ENCODE assay signal across 26 mouse cellular contexts in the genomic region with DNA sequence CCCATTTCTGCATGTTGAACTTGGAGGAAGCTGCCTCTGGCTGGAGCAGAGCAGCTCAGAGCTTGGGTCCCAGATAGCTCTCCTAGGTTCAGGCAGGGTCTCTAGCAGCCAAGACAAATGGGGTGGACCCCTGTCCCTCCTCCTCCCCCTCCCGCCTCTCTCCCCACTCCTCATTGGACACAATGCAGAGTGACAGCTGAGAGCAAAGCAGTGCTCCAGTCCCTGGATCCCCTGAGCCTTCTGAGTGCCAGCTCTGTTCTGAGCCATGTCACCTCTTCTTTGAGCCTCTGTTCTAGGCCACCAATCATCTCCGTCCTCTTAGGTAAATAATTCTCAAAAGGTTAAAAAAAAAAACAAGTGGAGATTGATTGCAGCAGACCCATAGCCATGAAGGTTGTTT.
DNase-seq lines count a peak whose midpoint lies in the region; ATAC-seq lines count a peak whose summit lies in the region.
"Had no signal": no experiment of that assay in that cellular context is flagged by ENCODE, and none has a peak within 500 bp of the region (broad histone marks: within the 10 kb centered on the region; RNA-seq: fewer than 3 reads in every experiment).

No protein-coding gene starts in this region.

- H3K4me3 ChIP-seq in kidney, embryonic 15.5 days (replicated peaks) = no peak overlapping the region
- no peak overlapping the region for H3K4me3 ChIP-seq in midbrain, embryonic 11.5 days (ENCODE audit: low read depth, low read length)
- H3K4me3 ChIP-seq in midbrain, embryonic 13.5 days (replicated peaks) = no peak overlapping the region
- H3K4me3 ChIP-seq: embryonic facial prominence, embryonic 13.5 days; embryonic facial prominence, embryonic 15.5 days; erythroblast, embryonic 14.5 days; forebrain, embryonic 13.5 days; forebrain, embryonic 15.5 days had no signal

- no peaks in the 10 kb centered on the region for H3K9me3 ChIP-seq in kidney, embryonic 15.5 days (replicated peaks)
- H3K9me3 ChIP-seq in midbrain, embryonic 11.5 days (ENCODE audit: control insufficient read depth, low read length) = no peaks in the 10 kb centered on the region
- no peaks in the 10 kb centered on the region for H3K9me3 ChIP-seq in midbrain, embryonic 13.5 days
- H3K9me3 ChIP-seq: embryonic facial prominence, embryonic 13.5 days; embryonic facial prominence, embryonic 15.5 days; forebrain, embryonic 13.5 days; forebrain, embryonic 15.5 days; G1E had no signal

- H3K36me3 ChIP-seq in kidney, embryonic 15.5 days = no peaks in the 10 kb centered on the region
- no peaks in the 10 kb centered on the region for H3K36me3 ChIP-seq in midbrain, embryonic 11.5 days (ENCODE audit: control insufficient read depth, insufficient read depth, low read length)
- H3K36me3 ChIP-seq in midbrain, embryonic 13.5 days = no peaks in the 10 kb centered on the region
- H3K36me3 ChIP-seq: embryonic facial prominence, embryonic 13.5 days; embryonic facial prominence, embryonic 15.5 days; forebrain, embryonic 15.5 days; G1E had no signal

- no peak overlapping the region for H3K9ac ChIP-seq in kidney, embryonic 15.5 days
- no peak overlapping the region for H3K9ac ChIP-seq in midbrain, embryonic 11.5 days (ENCODE audit: low read length)
- no peak overlapping the region for H3K9ac ChIP-seq in midbrain, embryonic 13.5 days (replicated peaks)
- H3K9ac ChIP-seq: embryonic facial prominence, embryonic 13.5 days; embryonic facial prominence, embryonic 15.5 days; forebrain, embryonic 13.5 days; forebrain, embryonic 15.5 days; forebrain, postnatal 0 days had no signal

- peak; percentile 32 to 53 for DNase-seq in cerebellum, postnatal 10 days
- DNase-seq in cerebellum, postnatal 4 days (ENCODE audit: low spot score in 2 of 2) = no peak
- no peak for DNase-seq in kidney, postnatal 36 days
- peak; percentile 11 for DNase-seq in kidney, postnatal 10 days
- no peak for DNase-seq in kidney, postnatal 14 days
- no peak for DNase-seq in midbrain, embryonic 11.5 days (ENCODE audit: low spot score, missing footprints)
- DNase-seq: adrenal gland, adult 8-10 months; adrenal gland, postnatal 14 days; adrenal gland, postnatal 36 days; B cell, adult 2 months; cerebellum, adult 11-12 months; cerebellum, adult 2 months; cerebellum, adult 9-10 months; cerebellum, postnatal 36 days; forebrain, postnatal 0 days had no signal

- H3K27me3 ChIP-seq in kidney, embryonic 15.5 days = no peaks in the 10 kb centered on the region
- H3K27me3 ChIP-seq in midbrain, embryonic 11.5 days (ENCODE audit: control insufficient read depth, insufficient read depth, low read length) = no peaks in the 10 kb centered on the region
- H3K27me3 ChIP-seq in midbrain, embryonic 13.5 days = no peaks in the 10 kb centered on the region
- H3K27me3 ChIP-seq: embryonic facial prominence, embryonic 13.5 days; embryonic facial prominence, embryonic 15.5 days; forebrain, embryonic 13.5 days; forebrain, embryonic 15.5 days; Patski had no signal

- ATAC-seq in kidney, embryonic 15.5 days (replicated peaks; ENCODE audit: low FRiP score) = peak; percentile 61; the same call in 1 of the 2 replicates
- 0 out of 2 replicates have a peak, but pooled peaks have one; percentile 35 for ATAC-seq in midbrain, embryonic 11.5 days (ENCODE audit: low FRiP score)
- ATAC-seq in midbrain, embryonic 13.5 days = no peak
- ATAC-seq: activated CD4-positive, CD25-positive, alpha-beta regulatory T cell, adult 4 months; CD4-positive, CD25-positive, alpha-beta regulatory T cell, adult 4 months; forebrain, embryonic 13.5 days; forebrain, embryonic 15.5 days; forebrain, postnatal 0 days; Patski had no signal

- peak overlapping the region; percentile 75 for H3K27ac ChIP-seq in kidney, embryonic 15.5 days
- no peak overlapping the region for H3K27ac ChIP-seq in midbrain, embryonic 11.5 days (ENCODE audit: low read depth, low read length)
- no peak overlapping the region for H3K27ac ChIP-seq in midbrain, embryonic 13.5 days
- H3K27ac ChIP-seq: embryonic facial prominence, embryonic 13.5 days; embryonic facial prominence, embryonic 15.5 days; forebrain, embryonic 13.5 days; forebrain, embryonic 15.5 days had no signal

- H3K4me1 ChIP-seq in kidney, embryonic 15.5 days = peaks cover 7% of the 10 kb centered on the region
- H3K4me1 ChIP-seq in midbrain, embryonic 11.5 days (ENCODE audit: control insufficient read depth, insufficient read depth, low read length) = no peaks in the 10 kb centered on the region
- 0 out of 2 replicates have a peak, but pooled peaks cover 2% of the 10 kb centered on the region for H3K4me1 ChIP-seq in midbrain, embryonic 13.5 days (replicated peaks)

- H3K4me2 ChIP-seq in kidney, embryonic 15.5 days = no peak overlapping the region
- H3K4me2 ChIP-seq in midbrain, embryonic 11.5 days = no peak overlapping the region
- no peak overlapping the region for H3K4me2 ChIP-seq in midbrain, embryonic 13.5 days (replicated peaks)
- H3K4me2 ChIP-seq: embryonic facial prominence, embryonic 13.5 days; embryonic facial prominence, embryonic 15.5 days; forebrain, embryonic 13.5 days; forebrain, embryonic 15.5 days had no signal

- 49% methylated on average over 2 of the region's 2 CpGs for WGBS in kidney, embryonic 15.5 days
- 75% methylated on average over 2 of the region's 2 CpGs for WGBS in midbrain, embryonic 11.5 days
- 72% methylated on average over 2 of the region's 2 CpGs for WGBS in midbrain, embryonic 13.5 days

Comparison
In these comparisons a context has a peak if more than half of its experiments do, and no peak if none do; other contexts are left out.
1. DNase-seq: peak in cerebellum, postnatal 10 days (2 of 2) and kidney, postnatal 10 days (single experiment); none in cerebellum, postnatal 4 days (0 of 2), kidney, postnatal 36 days (0 of 2), kidney, postnatal 14 days (single experiment) and midbrain, embryonic 11.5 days (single experiment).